Mouse (Mus musculus): ENCODE measurements around the gene Atpaf2. TPM values are rescaled to one million over a fixed set of nuclear protein-coding genes. Genes with fewer than 3 reads are reported as not detected.

The Atpaf2 gene
- total and polyA plus RNA-seq, 3 experiments: 48.0 to 71.2 (median 56.4) TPM

DNA sequence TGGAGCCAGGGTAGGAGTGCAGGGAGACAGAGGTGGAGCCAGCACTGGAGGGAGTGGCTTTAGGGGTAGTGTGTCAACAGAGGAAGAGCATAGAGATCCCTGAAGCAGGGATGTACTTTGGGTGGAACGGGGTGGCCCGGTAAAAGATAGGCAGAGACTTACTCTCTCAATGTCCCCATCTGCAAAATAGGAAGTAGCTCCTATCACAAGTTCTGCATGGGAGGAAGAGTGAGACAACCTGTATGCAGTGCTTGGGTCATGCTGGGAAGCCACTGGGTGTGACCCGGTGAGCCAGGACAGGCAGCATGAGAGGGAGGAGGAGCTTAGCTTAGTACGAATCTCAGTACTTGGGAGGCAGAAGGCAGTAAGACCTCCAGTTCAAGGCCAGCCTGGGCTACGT is 59.1 kb downstream of the Atpaf2 start:
- Histone ChIP-seq H3K4me3 (ENCODE audit: low read depth, low read length) (no peak overlapping the region), H3K9me3 (replicated peaks) (no peaks in the 10 kb centered on the region), H3K36me3 (replicated peaks) (no peaks in the 10 kb centered on the region), H3K4me1 (ENCODE audit: insufficient read depth, low read depth, low read length) (no peaks in the 10 kb centered on the region), H3K27me3 (ENCODE audit: insufficient read depth, low read length) (peaks cover 25% of the 10 kb centered on the region)
- ATAC-seq (ENCODE audit: extremely low read depth, insufficient number of reproducible peaks, low FRiP score, poor library complexity, severe bottlenecking) (no peak), DNase-seq (ENCODE audit: low spot score) (no peak)
- no peak for TF ChIP-seq GATA1 (IDR thresholded peaks at IDR 0.05; ENCODE audit: borderline replicate concordance, low read length)
- no peak for TF ChIP-seq POLR2AphosphoS5 (IDR thresholded peaks at IDR 0.05; ENCODE audit: insufficient replicate concordance, low read depth, low read length)
- TF ChIP-seq GATA2 (IDR thresholded peaks at IDR 0.05; ENCODE audit: borderline replicate concordance, low read depth, low read length): no peak
- TF ChIP-seq TAL1 (conservative IDR thresholded peaks at IDR 0.05; ENCODE audit: low read depth, low read length): no peak
- no peak for TF ChIP-seq CTCF (IDR thresholded peaks at IDR 0.05; ENCODE audit: low read depth, low read length)

DNA sequence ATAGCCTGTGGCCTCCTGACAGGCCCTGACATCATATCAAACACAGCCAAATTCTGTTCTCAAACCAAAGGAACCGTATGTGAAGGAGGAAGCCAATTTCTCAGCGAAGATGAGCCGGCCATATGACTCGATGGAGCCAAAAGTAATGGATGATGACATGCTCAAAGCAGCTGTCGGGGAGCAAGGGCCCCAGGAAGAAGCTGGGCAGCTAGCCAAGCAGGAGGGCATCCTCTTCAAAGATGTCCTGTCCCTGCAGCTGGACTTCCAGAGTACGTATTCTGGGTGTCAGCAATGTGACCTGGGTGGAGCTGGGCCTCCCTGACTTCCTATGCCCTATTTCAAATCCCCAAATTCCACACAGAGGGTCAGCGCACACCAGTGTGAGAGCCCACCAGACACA is 59.7 kb downstream of the Atpaf2 start:
- Histone ChIP-seq H3K9me3 (replicated peaks) (no peaks in the 10 kb centered on the region), H3K36me3 (replicated peaks) (no peaks in the 10 kb centered on the region), H3K4me1 (ENCODE audit: insufficient read depth, low read depth, low read length) (peaks cover 6% of the 10 kb centered on the region), H3K27me3 (ENCODE audit: insufficient read depth, low read length) (peaks cover 19% of the 10 kb centered on the region), H3K4me3 (ENCODE audit: low read depth, low read length) (no peak overlapping the region)
- TF ChIP-seq POLR2AphosphoS5 (IDR thresholded peaks at IDR 0.05; ENCODE audit: insufficient replicate concordance, low read depth, low read length) (no peak), GATA1 (IDR thresholded peaks at IDR 0.05; ENCODE audit: borderline replicate concordance, low read length) (no peak), GATA2 (IDR thresholded peaks at IDR 0.05; ENCODE audit: borderline replicate concordance, low read depth, low read length) (no peak), CTCF (IDR thresholded peaks at IDR 0.05; ENCODE audit: low read depth, low read length) (no peak), TAL1 (conservative IDR thresholded peaks at IDR 0.05; ENCODE audit: low read depth, low read length) (no peak)
- ATAC-seq (ENCODE audit: extremely low read depth, insufficient number of reproducible peaks, low FRiP score, poor library complexity, severe bottlenecking) (no peak), DNase-seq (ENCODE audit: low spot score) (no peak)

DNA sequence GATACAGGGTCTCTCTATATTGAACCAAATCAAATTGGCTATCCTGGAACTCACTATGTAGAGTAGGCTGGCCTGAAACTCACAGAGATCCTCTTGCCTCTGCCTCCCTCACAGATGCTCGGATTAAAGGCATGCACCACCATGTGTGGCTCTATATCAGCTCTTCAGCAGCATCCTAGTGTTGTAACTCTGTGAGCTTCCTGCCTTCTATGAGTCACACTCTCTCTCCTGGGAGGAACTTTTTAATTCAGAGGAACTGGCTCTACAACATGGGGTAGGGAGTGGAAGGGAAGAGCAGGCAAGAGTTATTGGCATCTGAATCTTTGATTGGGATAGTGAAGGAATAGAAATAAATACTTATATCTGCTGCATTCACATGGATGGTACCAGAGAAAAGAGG is 61.1 kb downstream of the Atpaf2 start:
- peaks cover 13% of the 10 kb centered on the region for H3K27me3 ChIP-seq (ENCODE audit: insufficient read depth, low read length)
- TF ChIP-seq CTCF (IDR thresholded peaks at IDR 0.05; ENCODE audit: low read depth, low read length) (no peak), GATA2 (IDR thresholded peaks at IDR 0.05; ENCODE audit: borderline replicate concordance, low read depth, low read length) (no peak), POLR2AphosphoS5 (IDR thresholded peaks at IDR 0.05; ENCODE audit: insufficient replicate concordance, low read depth, low read length) (no peak), TAL1 (conservative IDR thresholded peaks at IDR 0.05; ENCODE audit: low read depth, low read length) (no peak), GATA1 (IDR thresholded peaks at IDR 0.05; ENCODE audit: borderline replicate concordance, low read length) (no peak)
- no peak overlapping the region for H3K4me3 ChIP-seq (ENCODE audit: low read depth, low read length)
- ATAC-seq (ENCODE audit: extremely low read depth, insufficient number of reproducible peaks, low FRiP score, poor library complexity, severe bottlenecking) (no peak), DNase-seq (ENCODE audit: low spot score) (no peak)
- no peaks in the 10 kb centered on the region for H3K9me3 ChIP-seq (replicated peaks)
- peaks cover 14% of the 10 kb centered on the region for H3K4me1 ChIP-seq (ENCODE audit: insufficient read depth, low read depth, low read length)
- H3K36me3 ChIP-seq (replicated peaks): no peaks in the 10 kb centered on the region

DNA sequence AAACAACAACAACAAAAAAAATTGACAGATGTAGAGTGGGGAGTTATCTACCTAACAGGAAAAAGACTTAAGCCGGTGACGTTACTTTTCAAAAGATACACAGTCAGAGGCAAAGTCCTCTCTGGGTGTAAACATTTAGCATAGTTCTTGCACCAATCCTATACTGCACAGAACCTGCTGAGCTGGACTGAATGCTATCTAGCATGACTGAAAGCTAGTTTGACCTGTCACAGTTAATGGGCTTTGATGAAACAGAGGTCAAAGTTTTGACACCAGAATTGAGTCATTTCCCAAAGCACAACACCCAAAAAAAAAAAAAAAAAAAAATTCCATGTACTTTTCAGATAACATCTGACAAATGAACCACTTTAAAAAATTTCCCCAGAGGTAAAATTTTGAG is 62.3 kb downstream of the Atpaf2 start:
- Histone ChIP-seq H3K9me3 (replicated peaks) (no peaks in the 10 kb centered on the region), H3K27me3 (ENCODE audit: insufficient read depth, low read length) (peaks cover 13% of the 10 kb centered on the region), H3K4me1 (ENCODE audit: insufficient read depth, low read depth, low read length) (peaks cover 23% of the 10 kb centered on the region), H3K4me3 (ENCODE audit: low read depth, low read length) (no peak overlapping the region), H3K36me3 (replicated peaks) (no peaks in the 10 kb centered on the region)
- DNase-seq (ENCODE audit: low spot score): no peak
- TF ChIP-seq TAL1 (conservative IDR thresholded peaks at IDR 0.05; ENCODE audit: low read depth, low read length) (no peak), CTCF (IDR thresholded peaks at IDR 0.05; ENCODE audit: low read depth, low read length) (no peak), GATA2 (IDR thresholded peaks at IDR 0.05; ENCODE audit: borderline replicate concordance, low read depth, low read length) (no peak), GATA1 (IDR thresholded peaks at IDR 0.05; ENCODE audit: borderline replicate concordance, low read length) (no peak), POLR2AphosphoS5 (IDR thresholded peaks at IDR 0.05; ENCODE audit: insufficient replicate concordance, low read depth, low read length) (no peak)
- no peak for ATAC-seq (ENCODE audit: extremely low read depth, insufficient number of reproducible peaks, low FRiP score, poor library complexity, severe bottlenecking)

DNA sequence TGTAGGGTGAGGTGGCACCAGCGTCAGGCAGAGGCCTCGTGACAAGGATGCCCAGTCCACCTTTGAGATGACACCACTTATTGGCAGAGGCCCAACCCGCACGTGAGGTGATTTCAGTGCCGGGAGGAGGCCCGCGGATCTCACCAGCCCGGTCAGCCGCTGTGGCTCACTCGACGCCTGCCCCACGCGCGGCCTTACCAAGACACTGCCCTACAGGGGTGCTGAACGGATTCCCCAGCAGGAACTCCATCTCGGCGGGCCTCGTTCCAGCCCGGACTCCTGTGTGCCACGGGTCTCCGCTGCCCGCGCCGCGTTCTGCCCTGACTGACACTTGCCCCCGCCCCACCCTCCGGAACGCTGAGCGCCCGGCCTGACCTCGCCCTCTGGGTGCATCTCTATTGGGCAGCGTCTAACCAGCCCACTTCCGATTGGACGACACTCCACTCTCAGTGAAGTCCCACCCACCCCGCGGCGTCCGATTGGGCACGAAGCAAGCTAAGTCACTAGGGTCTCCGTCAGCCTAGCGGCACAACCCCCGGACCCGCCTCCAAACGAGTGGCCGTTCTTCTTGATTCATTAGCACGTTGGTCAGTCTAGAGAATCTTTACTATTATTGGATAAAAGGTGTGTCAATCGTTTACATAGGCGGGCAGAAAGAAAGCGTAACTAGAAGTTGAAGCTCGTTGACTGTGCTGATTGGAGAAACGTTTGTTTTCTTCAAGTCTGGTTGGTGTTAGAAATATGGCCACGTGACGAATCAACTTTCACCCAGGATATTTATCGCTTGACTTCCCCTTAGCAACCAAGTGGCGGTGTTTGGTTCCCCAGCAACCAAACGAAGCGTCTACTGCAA is 65.5 kb downstream of the Atpaf2 start, which contains the start of the genes Tom1l2 and Drc3:
Gene Tom1l2, minus strand, starts transcription at position 347 of the 853 bp plus-strand sequence.
Gene Drc3, plus strand, starts transcription at position 771 of the 853 bp plus-strand sequence.
- H3K4me1 ChIP-seq (ENCODE audit: insufficient read depth, low read depth, low read length): peaks cover 32% of the 10 kb centered on the region
- peak; percentile 98 for ATAC-seq (ENCODE audit: extremely low read depth, insufficient number of reproducible peaks, low FRiP score, poor library complexity, severe bottlenecking)
- peaks cover 4% of the 10 kb centered on the region for H3K36me3 ChIP-seq (replicated peaks)
- no peak for TF ChIP-seq CTCF (IDR thresholded peaks at IDR 0.05; ENCODE audit: low read depth, low read length)
- peaks cover 2% of the 10 kb centered on the region; the same call in 1 of the 2 replicates for H3K27me3 ChIP-seq (ENCODE audit: insufficient read depth, low read length)
- H3K9me3 ChIP-seq (replicated peaks): no peaks in the 10 kb centered on the region
- peak within 1 kb of the TSS; percentile 91 for H3K4me3 ChIP-seq (ENCODE audit: low read depth, low read length)
- DNase-seq (ENCODE audit: low spot score): peak; percentile 97

DNA sequence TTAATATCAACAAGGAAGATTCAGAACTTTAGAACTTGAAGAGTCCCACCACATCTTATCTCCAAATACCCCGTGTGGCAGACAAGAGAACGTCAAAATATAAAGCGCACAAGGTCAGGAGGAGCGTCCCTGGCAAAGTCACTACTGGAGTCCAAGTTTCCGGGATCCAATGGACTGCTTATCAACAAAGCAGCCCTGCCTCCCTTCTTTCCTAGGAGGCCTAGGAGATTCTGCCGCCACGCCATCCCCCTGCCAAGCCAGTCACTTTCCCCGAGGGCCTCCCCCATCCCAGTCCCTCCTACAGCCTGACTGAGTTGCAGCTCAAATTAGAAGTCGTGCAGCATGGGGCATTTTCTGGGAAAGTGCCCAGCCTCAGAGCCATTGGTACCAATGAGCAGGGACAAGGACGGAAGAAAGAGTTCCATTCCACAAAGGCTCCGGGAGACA is 66.3 kb downstream of the Atpaf2 start:
- Histone ChIP-seq H3K36me3 (replicated peaks) (peaks cover 4% of the 10 kb centered on the region), H3K27me3 (ENCODE audit: insufficient read depth, low read length) (no peaks in the 10 kb centered on the region), H3K4me1 (ENCODE audit: insufficient read depth, low read depth, low read length) (peaks cover 39% of the 10 kb centered on the region), H3K4me3 (ENCODE audit: low read depth, low read length) (peak overlapping the region; percentile 91), H3K9me3 (replicated peaks) (no peaks in the 10 kb centered on the region)
- no peak for ATAC-seq (ENCODE audit: extremely low read depth, insufficient number of reproducible peaks, low FRiP score, poor library complexity, severe bottlenecking)
- TF ChIP-seq POLR2AphosphoS5 (IDR thresholded peaks at IDR 0.05; ENCODE audit: insufficient replicate concordance, low read depth, low read length): no peak
- TF ChIP-seq GATA1 (IDR thresholded peaks at IDR 0.05; ENCODE audit: borderline replicate concordance, low read length): no peak
- TF ChIP-seq CTCF (IDR thresholded peaks at IDR 0.05; ENCODE audit: low read depth, low read length): no peak
- no peak for DNase-seq (ENCODE audit: low spot score)

All from G1E (cell line).